Mouse (Mus musculus) ES-Bruce4 (cell line): ENCODE measurements around the gene Wdr60. TPM values are rescaled to one million over a fixed set of nuclear protein-coding genes. Genes with fewer than 3 reads are reported as not detected.

Experiments
- H3K27ac ChIP-seq: 2 replicates; pipeline ENCODE4 v1.5.1; 2012; ENCODE audit warnings: low read length, inconsistent platforms; ENCODE audit not compliant: insufficient read depth
- H3K27me3 ChIP-seq: 2 replicates; pipeline ENCODE4 v1.6.1; 2012; ENCODE audit warnings: mild to moderate bottlenecking, low read length, inconsistent platforms; ENCODE audit not compliant: control insufficient read depth, poor library complexity, insufficient read depth, severe bottlenecking
- H3K36me3 ChIP-seq: 2 replicates; pipeline ENCODE4 v1.6.1; 2012; ENCODE audit warnings: inconsistent platforms, mild to moderate bottlenecking, low read length, moderate library complexity; ENCODE audit not compliant: control insufficient read depth, poor library complexity, insufficient read depth, severe bottlenecking
- H3K4me1 ChIP-seq: one replicate; pipeline ENCODE4 v1.8.1; 2011; ENCODE audit warnings: low read length; ENCODE audit not compliant: control insufficient read depth, insufficient read depth
- H3K4me3 ChIP-seq: 2 replicates; pipeline ENCODE4 v1.5.1; 2011; ENCODE audit warnings: low read depth, mild to moderate bottlenecking, low read length
- H3K9ac ChIP-seq: 2 replicates; pipeline ENCODE4 v1.6.1; 2012; ENCODE audit warnings: low read depth, mild to moderate bottlenecking, inconsistent platforms; ENCODE audit not compliant: poor library complexity, severe bottlenecking
- H3K9me3 ChIP-seq: replicated peaks from 2 replicates; pipeline ENCODE4 v1.6.1; 2012; ENCODE audit warnings: mild to moderate bottlenecking, low read length, inconsistent platforms; ENCODE audit not compliant: control insufficient read depth, poor library complexity, insufficient read depth, severe bottlenecking
- CTCF ChIP-seq: IDR thresholded peaks from one replicate; pipeline ENCODE4 v1.8.1; 2011; ENCODE audit warnings: low read depth, low read length
- EP300 ChIP-seq: IDR thresholded peaks from 2 replicates; pipeline ENCODE4 v1.6.1; 2011; ENCODE audit warnings: low read depth, low read length; ENCODE audit not compliant: insufficient read depth
- POLR2A ChIP-seq: IDR thresholded peaks from one replicate; pipeline ENCODE4 v1.8.1; 2011; ENCODE audit warnings: low read length; ENCODE audit not compliant: insufficient read depth
- polyA plus RNA-seq: library from polyadenylated mRNA; stranded (reverse); fragments of >200 nt; gene quantifications from 2 replicates; pipeline ENCODE4 v1.2.4, GENCODE M21; 2011; ENCODE audit warnings: low read depth; ENCODE audit not compliant: missing spikeins, insufficient read depth, insufficient read length

Gene Wdr60
- polyA plus RNA-seq, 1 experiment, result 9.1 TPM

GRCm38 (mm10) chr12:116165368-116165767 lies 97.5 kb downstream of the Wdr60 start:
- no peak overlapping the region for H3K27ac ChIP-seq
- H3K4me1 ChIP-seq, result no peaks in the 10 kb centered on the region
- no peak overlapping the region for H3K9ac ChIP-seq
- no peaks in the 10 kb centered on the region; the same call in 1 of the 2 replicates for H3K27me3 ChIP-seq
- H3K36me3 ChIP-seq, result no peaks in the 10 kb centered on the region
- H3K4me3 ChIP-seq, result no peak overlapping the region
- H3K9me3 ChIP-seq, result no peaks in the 10 kb centered on the region
- no peak for TF ChIP-seq CTCF
- TF ChIP-seq EP300, result no peak
- no peak for TF ChIP-seq POLR2A

GRCm38 (mm10) chr12:116159695-116160094 lies 103.1 kb downstream of the Wdr60 start:
- no peaks in the 10 kb centered on the region; the same call in 1 of the 2 replicates for H3K27me3 ChIP-seq
- H3K9me3 ChIP-seq, result no peaks in the 10 kb centered on the region

GRCm38 (mm10) chr12:116159223-116159622 lies 103.6 kb downstream of the Wdr60 start:
- H3K27me3 ChIP-seq, result no peaks in the 10 kb centered on the region; the same call in 1 of the 2 replicates
- no peak overlapping the region for H3K4me3 ChIP-seq
- no peaks in the 10 kb centered on the region for H3K4me1 ChIP-seq
- no peak overlapping the region for H3K9ac ChIP-seq
- TF ChIP-seq POLR2A (no peak), CTCF (no peak), EP300 (no peak)
- no peaks in the 10 kb centered on the region for H3K36me3 ChIP-seq
- H3K27ac ChIP-seq, result no peak overlapping the region
- no peaks in the 10 kb centered on the region for H3K9me3 ChIP-seq

More at GRCm38 (mm10) chr12:116159695-116160094, 103.1 kb downstream of the Wdr60 start:
- Histone ChIP-seq H3K27ac (no peak overlapping the region), H3K36me3 (no peaks in the 10 kb centered on the region), H3K4me3 (no peak overlapping the region), H3K4me1 (no peaks in the 10 kb centered on the region), H3K9ac (no peak overlapping the region)
- TF ChIP-seq POLR2A (no peak), EP300 (no peak), CTCF (no peak)

- no peak overlapping the region for H3K9ac ChIP-seq
- no peaks in the 10 kb centered on the region; the same call in 1 of the 2 replicates for H3K27me3 ChIP-seq
- no peak overlapping the region for H3K4me3 ChIP-seq
- H3K36me3 ChIP-seq, result no peaks in the 10 kb centered on the region
- no peak overlapping the region for H3K27ac ChIP-seq
- H3K4me1 ChIP-seq, result no peaks in the 10 kb centered on the region
- H3K9me3 ChIP-seq, result no peaks in the 10 kb centered on the region
- TF ChIP-seq CTCF (no peak), EP300 (no peak)
Observed at GRCm38 (mm10) chr12:116156792-116157532, 105.9 kb downstream of the Wdr60 start.

Other genes with a start within 250 kb of the Wdr60 start
- 17.3 and 19.6 TPM in 2 replicates for gene Zfp386, start 215.3 kb downstream of the Wdr60 start, polyA plus RNA-seq
- gene Vipr2, start 185.3 kb downstream of the Wdr60 start, polyA plus RNA-seq, result not detected in 2 replicates
- gene Gm11027, start 12.4 kb upstream of the Wdr60 start, polyA plus RNA-seq, result not detected in 2 replicates
- gene Esyt2, start 18.2 kb upstream of the Wdr60 start, polyA plus RNA-seq, result 47.9 and 68.9 TPM in 2 replicates
- 48.5 and 49.5 TPM in 2 replicates for gene Ncapg2, start 142.4 kb upstream of the Wdr60 start, polyA plus RNA-seq
- gene Ptprn2, start 222.7 kb upstream of the Wdr60 start, polyA plus RNA-seq, result 0.37 TPM in 1 of 2 replicates, not detected in the other